Mouse (Mus musculus) stomach, postnatal 0 days (tissue): ENCODE measurements around the gene Slc4a4. TPM values are rescaled to one million over a fixed set of nuclear protein-coding genes. Genes with fewer than 3 reads are reported as not detected.

Experiments
- ATAC-seq: fragments of 200-750 bp; cut with Nextera tagmentation; 2 replicates; pipeline ENCODE4 v1.8.0; 2017; ENCODE audit not compliant: low FRiP score, low TSS enrichment
- DNase-seq: peaks from one replicate; pipeline ENCODE4 v3.0.0-alpha.2; 2016; ENCODE audit warnings: low spot score
- H3K27ac ChIP-seq: fragments of 300-500 bp; sonication (generic); replicated peaks from 2 replicates; pipeline ENCODE4 v1.5.1; 2014; ENCODE audit warnings: mild to moderate bottlenecking, control low read depth
- H3K27me3 ChIP-seq: fragments of 300-500 bp; sonication (generic); 2 replicates; pipeline ENCODE4 v1.6.1; 2014; ENCODE audit warnings: low read length; ENCODE audit not compliant: control insufficient read depth, insufficient read depth
- H3K36me3 ChIP-seq: fragments of 300-500 bp; sonication (generic); 2 replicates; pipeline ENCODE4 v1.6.1; 2014; ENCODE audit warnings: low read length, mixed read lengths; ENCODE audit not compliant: control insufficient read depth, insufficient read depth
- H3K4me1 ChIP-seq: fragments of 300-500 bp; sonication (generic); replicated peaks from 2 replicates; pipeline ENCODE4 v1.6.1; 2014; ENCODE audit warnings: antibody characterized with exemption; ENCODE audit not compliant: control insufficient read depth, insufficient read depth
- H3K4me2 ChIP-seq: fragments of 300-500 bp; sonication (generic); replicated peaks from 2 replicates; pipeline ENCODE4 v1.6.1; 2014; ENCODE audit warnings: low read depth, mild to moderate bottlenecking, control low read depth, moderate library complexity
- H3K4me3 ChIP-seq: fragments of 300-500 bp; sonication (generic); 2 replicates; pipeline ENCODE4 v1.5.1; 2014; ENCODE audit warnings: low read depth, low read length, control low read depth
- H3K9ac ChIP-seq: fragments of 300-500 bp; sonication (generic); 2 replicates; pipeline ENCODE4 v1.6.1; 2014; ENCODE audit warnings: mild to moderate bottlenecking, low read length, control low read depth, mixed read lengths
- H3K9me3 ChIP-seq: fragments of 300-500 bp; sonication (generic); 2 replicates; pipeline ENCODE4 v1.6.1; 2016; ENCODE audit warnings: low read length; ENCODE audit not compliant: control insufficient read depth
- CTCF ChIP-seq: IDR thresholded peaks from 2 replicates; pipeline ENCODE4 v1.5.1; 2016; ENCODE audit warnings: antibody characterized with exemption, low read depth, mild to moderate bottlenecking, moderate library complexity
- EP300 ChIP-seq: optimal IDR thresholded peaks from 2 replicates; pipeline ENCODE3; 2016; ENCODE audit warnings: antibody characterized with exemption
- WGBS: fragments of 180-500 bp; shearing (Covaris S2); extraction: QIAGEN DNeasy Blood & Tissue Kit; methylation state at CpG from one replicate; pipeline ENCODE4 v1.1.7; 2014; 5-methylcytosine and 5-hydroxymethylcytosine counted together
- polyA plus RNA-seq: library from polyadenylated mRNA; unstranded; fragments of >200 nt; fragmentation: Nextera tagmentation; extraction: Ambion mirVana; gene quantifications from 2 replicates; pipeline ENCODE4 v1.2.1, GENCODE M21; 2015

The Slc4a4 gene
- polyA plus RNA-seq, 1 experiment from 2014 or later = 6.3 TPM

- no peaks in the 10 kb centered on the region for H3K36me3 ChIP-seq
- 79% methylated on average over 4 of the region's 4 CpGs for WGBS
- no peak for TF ChIP-seq EP300
- TF ChIP-seq CTCF = no peak
- H3K9me3 ChIP-seq = no peaks in the 10 kb centered on the region
- no peak overlapping the region for H3K27ac ChIP-seq
- no peak overlapping the region for H3K9ac ChIP-seq
- H3K27me3 ChIP-seq = no peaks in the 10 kb centered on the region
- no peak overlapping the region for H3K4me3 ChIP-seq
- no peak for ATAC-seq
- H3K4me2 ChIP-seq = no peak overlapping the region
- no peaks in the 10 kb centered on the region for H3K4me1 ChIP-seq
- no peak for DNase-seq
These were observed 137.8 kb downstream of the Slc4a4 start for GRCm38 (mm10) chr5:89024413-89024812.

GRCm38 (mm10) chr5:89027518-89028085 lies 141.0 kb downstream of the Slc4a4 start:
- WGBS = 94% methylated on average over 4 of the region's 4 CpGs
- no peak overlapping the region for H3K4me2 ChIP-seq
- H3K36me3 ChIP-seq = no peaks in the 10 kb centered on the region
- ATAC-seq = no peak
- no peak overlapping the region for H3K27ac ChIP-seq
- H3K9me3 ChIP-seq = no peaks in the 10 kb centered on the region
- DNase-seq = no peak
- TF ChIP-seq EP300 (no peak), CTCF (no peak)
- no peak overlapping the region for H3K9ac ChIP-seq
- no peaks in the 10 kb centered on the region for H3K27me3 ChIP-seq
- no peak overlapping the region for H3K4me3 ChIP-seq
- no peaks in the 10 kb centered on the region for H3K4me1 ChIP-seq

- whole genome bisulfite sequencing = 79% methylated on average over 8 of the region's 8 CpGs
These were observed 146.0 kb downstream of the Slc4a4 start for GRCm38 (mm10) chr5:89032647-89033046.

GRCm38 (mm10) chr5:89033256-89033655 lies 146.6 kb downstream of the Slc4a4 start:
- Histone ChIP-seq H3K27me3 (no peaks in the 10 kb centered on the region), H3K4me2 (no peak overlapping the region), H3K9ac (no peak overlapping the region), H3K27ac (no peak overlapping the region), H3K4me1 (no peaks in the 10 kb centered on the region), H3K4me3 (no peak overlapping the region), H3K9me3 (no peaks in the 10 kb centered on the region), H3K36me3 (no peaks in the 10 kb centered on the region)
- ATAC-seq (no peak), DNase-seq (no peak)
- 65% methylated on average over 4 of the region's 4 CpGs for WGBS
- TF ChIP-seq EP300 = no peak
- TF ChIP-seq CTCF = no peak

More at GRCm38 (mm10) chr5:89032647-89033046, 146.0 kb downstream of the Slc4a4 start:
- no peak overlapping the region for H3K4me2 ChIP-seq
- no peak for ATAC-seq
- H3K36me3 ChIP-seq = no peaks in the 10 kb centered on the region
- no peak for DNase-seq
- H3K27ac ChIP-seq = no peak overlapping the region
- H3K4me3 ChIP-seq = no peak overlapping the region
- no peak overlapping the region for H3K9ac ChIP-seq
- H3K9me3 ChIP-seq = no peaks in the 10 kb centered on the region
- no peaks in the 10 kb centered on the region for H3K4me1 ChIP-seq
- no peaks in the 10 kb centered on the region for H3K27me3 ChIP-seq
- TF ChIP-seq EP300 (no peak), CTCF (no peak)

- TF ChIP-seq CTCF (no peak), EP300 (no peak)
- H3K4me2 ChIP-seq = no peak overlapping the region
- no peak for DNase-seq
- no peak for ATAC-seq
- H3K36me3 ChIP-seq = no peaks in the 10 kb centered on the region
- H3K4me3 ChIP-seq = no peak overlapping the region
- no peak overlapping the region for H3K27ac ChIP-seq
- H3K9ac ChIP-seq = no peak overlapping the region
- H3K9me3 ChIP-seq = no peaks in the 10 kb centered on the region
- WGBS = 53% methylated on average over 5 of the region's 5 CpGs
- no peaks in the 10 kb centered on the region for H3K27me3 ChIP-seq
- no peaks in the 10 kb centered on the region for H3K4me1 ChIP-seq
These were observed 149.5 kb downstream of the Slc4a4 start for GRCm38 (mm10) chr5:89036147-89036546.

GRCm38 (mm10) chr5:89040814-89041213 lies 154.2 kb downstream of the Slc4a4 start:
- H3K9me3 ChIP-seq = no peaks in the 10 kb centered on the region
- ATAC-seq (no peak), DNase-seq (no peak)
- no peak overlapping the region for H3K27ac ChIP-seq
- WGBS = 60% methylated on average over 3 of the region's 3 CpGs
- TF ChIP-seq CTCF = no peak
- no peak for TF ChIP-seq EP300
- H3K4me1 ChIP-seq = no peaks in the 10 kb centered on the region
- H3K4me3 ChIP-seq = no peak overlapping the region
- no peaks in the 10 kb centered on the region for H3K36me3 ChIP-seq
- H3K27me3 ChIP-seq = no peaks in the 10 kb centered on the region
- no peak overlapping the region for H3K9ac ChIP-seq
- no peak overlapping the region for H3K4me2 ChIP-seq
